Mouse (Mus musculus) ES-Bruce4 (cell line): ENCODE data around the gene Olfr643.

ENCODE experiments used
- CTCF ChIP-seq: IDR thresholded peaks from one replicate; pipeline ENCODE4 v1.8.1; 2011; ENCODE audit warnings: low read depth, low read length
- EP300 ChIP-seq: IDR thresholded peaks from 2 replicates; pipeline ENCODE4 v1.6.1; 2011; ENCODE audit warnings: low read depth, low read length; ENCODE audit not compliant: insufficient read depth
- POLR2A ChIP-seq: IDR thresholded peaks from one replicate; pipeline ENCODE4 v1.8.1; 2011; ENCODE audit warnings: low read length; ENCODE audit not compliant: insufficient read depth

GRCm38 (mm10) chr7:104143179-104143578 lies 6.0 kb upstream of the Olfr643 start, which contains the start of gene Ubqln3:
- TF ChIP-seq POLR2A (no peak), CTCF (no peak), EP300 (no peak)
